Mouse (Mus musculus) testis, postnatal 10 days (tissue): Measurements from ENCODE around the gene Pik3cb.

Experiments
- DNase-seq: peaks from one replicate; pipeline ENCODE4 v3.0.0; 2021; ENCODE audit warnings: low spot score

Gene Pik3cb

DNA sequence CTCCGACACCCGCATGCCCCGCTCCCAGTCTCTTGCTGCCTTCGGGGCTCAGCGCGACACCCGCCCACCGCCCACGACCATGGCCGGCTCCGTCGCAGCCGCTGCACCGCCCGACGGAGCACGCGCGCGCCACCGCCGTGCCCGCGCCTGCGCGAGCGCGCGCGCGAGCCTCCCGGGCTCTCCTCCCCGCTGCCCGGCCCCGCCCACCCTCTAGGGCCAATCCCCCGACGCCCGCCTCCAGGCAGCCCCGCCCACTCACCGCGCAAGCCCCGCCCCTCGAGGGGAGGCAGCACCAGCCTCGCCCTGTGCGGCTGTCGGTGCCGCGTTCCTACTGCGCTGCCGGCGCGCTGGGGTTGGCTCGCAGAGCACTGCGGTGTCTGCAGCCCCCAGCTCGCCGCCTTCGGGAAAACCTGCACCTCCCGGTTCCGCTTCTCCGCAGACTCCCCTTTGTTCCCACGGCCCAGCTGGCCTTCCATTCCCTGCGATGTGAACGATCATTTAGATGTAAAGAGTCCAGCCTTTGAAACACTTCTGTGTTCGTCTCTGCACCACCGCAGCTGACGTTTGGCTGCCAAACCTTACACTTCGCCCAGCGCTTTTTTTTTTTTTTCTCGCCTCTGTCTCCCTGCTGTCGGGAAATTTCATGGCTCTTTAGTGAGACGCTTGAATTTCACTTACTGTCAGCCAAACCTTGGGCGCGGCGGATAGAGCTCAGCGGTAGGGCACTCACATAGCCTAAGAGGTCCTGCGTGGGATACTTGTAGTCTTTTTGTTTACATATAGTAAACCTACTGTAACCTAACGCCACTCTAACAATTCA lies at the start of gene Pik3cb:
Gene Pik3cb (minus strand): TSS at position 559 of the 820 bp plus-strand sequence.
- peak; percentile 100 for DNase-seq

DNA sequence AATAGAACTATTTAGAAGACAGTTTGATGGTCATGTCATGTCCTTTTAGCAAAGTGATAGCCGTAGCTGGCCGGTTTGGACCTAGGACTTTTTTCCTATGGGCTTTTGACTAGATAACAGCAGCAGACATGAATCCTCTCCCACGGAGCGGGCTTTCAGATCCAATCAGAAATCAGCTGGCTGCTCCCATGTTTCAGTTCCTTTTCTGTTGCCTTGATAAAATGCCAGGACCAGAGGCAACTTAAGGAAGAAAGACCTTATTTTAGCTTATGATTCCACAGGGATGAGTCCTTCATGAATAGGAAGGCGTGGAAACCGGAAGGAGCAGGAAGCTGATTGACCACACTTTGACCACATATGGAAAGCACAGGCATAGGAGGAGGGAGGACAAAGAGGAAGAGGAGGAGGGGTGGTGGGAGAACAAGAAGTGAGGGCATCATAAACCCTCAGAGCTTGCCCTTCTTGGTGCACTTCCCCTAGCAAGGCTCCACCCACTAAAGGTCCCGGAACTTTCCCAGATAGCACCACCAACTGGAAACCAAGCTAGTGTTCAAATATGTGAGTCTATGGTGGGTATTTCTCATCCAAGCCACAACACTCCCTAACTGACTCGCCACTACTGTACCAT lies 42.7 kb upstream of the Pik3cb start:
- no peak for DNase-seq

DNA sequence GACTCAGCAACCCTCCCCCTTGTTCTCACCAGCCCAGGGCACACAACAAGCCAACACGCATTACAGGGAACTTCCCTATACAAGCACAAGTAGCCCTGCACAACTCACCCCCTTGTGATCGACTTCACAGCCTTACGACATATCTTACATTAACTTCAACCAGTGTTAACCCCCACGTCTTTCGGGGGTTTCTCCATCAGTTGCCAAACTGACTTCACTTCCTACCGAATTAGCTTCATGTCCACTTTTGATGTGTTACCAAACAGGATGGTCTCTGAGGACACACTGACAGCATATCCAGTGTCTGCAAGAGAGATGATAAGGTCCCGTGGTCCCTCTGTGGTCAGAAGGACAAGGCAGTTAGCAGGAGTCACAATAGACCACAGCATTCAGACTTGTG lies 41.7 kb upstream of the Pik3cb start:
- no peak for DNase-seq

DNA sequence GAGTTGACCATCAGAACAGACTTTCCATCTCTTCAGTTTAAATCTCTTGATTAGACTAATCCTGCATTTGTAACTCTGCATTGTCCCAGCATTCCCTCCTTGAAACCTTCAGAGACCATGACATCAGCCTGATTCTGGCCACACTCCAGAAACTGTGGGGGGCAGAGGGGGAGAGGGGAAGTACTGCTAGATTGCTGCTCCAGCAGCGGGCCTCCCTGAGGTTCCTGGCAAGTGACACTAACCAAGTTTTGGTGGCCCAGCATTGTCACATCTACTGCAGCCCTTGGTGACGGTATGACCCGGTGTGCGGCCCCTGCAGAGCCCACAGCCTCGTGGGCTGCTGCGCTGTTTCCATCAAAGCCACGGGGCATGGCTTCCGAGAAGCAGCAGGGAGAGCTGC lies 39.9 kb upstream of the Pik3cb start:
- DNase-seq = no peak

DNA sequence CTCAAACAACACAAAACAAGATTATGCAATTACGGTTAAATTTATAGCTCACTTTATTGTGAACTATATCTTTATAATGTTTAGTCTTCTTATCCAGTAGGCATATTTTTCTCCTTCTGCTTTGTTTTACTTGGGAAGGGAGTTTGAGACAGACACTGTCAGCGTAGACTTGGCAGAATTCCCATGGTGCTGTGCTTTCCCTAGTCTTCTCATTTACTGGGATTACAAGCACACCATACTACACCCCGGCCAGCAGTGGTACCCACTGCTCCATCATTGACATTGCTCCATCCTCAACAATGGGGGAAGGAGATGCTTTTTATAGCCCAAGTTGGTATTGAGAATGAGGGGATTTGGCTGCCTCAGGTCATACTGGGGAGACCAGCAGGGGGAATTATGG lies 38.3 kb upstream of the Pik3cb start:
- DNase-seq = no peak

DNA sequence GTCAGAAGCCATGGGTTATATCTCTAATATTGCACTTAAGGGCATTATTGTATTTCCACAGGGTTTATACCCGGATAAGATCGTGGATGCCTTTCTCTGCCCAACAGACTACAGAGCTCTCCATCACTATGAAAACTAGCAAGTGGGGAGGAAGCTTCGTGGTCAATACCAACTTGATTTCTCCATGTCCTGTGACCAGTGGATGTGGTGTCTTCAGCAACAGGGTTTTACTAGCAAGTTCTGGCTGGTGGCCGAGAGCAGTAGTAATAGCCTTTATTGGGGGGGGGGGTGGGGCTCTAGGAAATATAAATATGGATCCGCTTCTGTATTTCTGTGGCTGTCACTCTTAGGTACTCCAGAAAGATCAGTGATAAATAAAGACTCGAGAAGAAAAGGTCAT lies 35.4 kb upstream of the Pik3cb start:
- DNase-seq = no peak

DNA sequence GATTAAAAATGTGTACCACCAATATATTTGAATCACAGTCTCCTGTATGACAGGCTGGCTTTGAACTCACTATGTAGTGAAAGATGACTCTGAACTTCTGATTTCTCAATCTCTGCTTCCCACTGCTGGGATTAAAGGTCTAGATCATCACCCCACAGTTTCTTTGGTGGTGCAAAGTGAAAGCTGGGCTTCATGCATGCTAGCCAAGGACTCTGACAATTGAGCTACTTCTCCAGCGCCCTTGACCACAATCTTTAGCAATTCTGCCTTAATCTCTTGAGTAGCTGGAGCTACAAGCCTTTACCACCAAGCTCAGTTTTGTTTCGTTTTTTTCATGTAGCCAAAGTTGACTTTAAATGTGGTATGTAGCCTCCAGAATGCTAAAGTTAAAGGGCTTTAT lies 32.4 kb upstream of the Pik3cb start:
- DNase-seq = no peak

DNA sequence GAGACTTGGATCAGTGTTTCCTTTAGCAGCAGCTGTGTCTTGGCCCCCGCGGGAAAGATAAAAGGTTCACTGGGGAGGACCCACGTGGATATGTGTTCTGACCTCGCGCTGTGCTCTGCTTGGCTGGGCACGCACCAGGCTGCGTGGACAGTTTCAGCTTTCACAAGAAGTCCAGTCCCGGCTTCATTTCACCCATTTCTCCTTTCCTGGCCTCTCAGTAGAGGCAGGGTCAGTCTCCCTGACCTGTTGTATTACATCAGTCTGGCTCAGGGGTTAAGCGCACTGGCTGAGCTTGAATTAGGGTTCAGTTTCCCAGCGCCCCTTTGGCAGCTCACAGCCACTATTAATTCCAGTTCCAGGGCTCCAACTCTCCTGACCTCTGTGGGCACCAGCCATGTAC lies 30.8 kb upstream of the Pik3cb start:
- peak; percentile 45 for DNase-seq

DNA sequence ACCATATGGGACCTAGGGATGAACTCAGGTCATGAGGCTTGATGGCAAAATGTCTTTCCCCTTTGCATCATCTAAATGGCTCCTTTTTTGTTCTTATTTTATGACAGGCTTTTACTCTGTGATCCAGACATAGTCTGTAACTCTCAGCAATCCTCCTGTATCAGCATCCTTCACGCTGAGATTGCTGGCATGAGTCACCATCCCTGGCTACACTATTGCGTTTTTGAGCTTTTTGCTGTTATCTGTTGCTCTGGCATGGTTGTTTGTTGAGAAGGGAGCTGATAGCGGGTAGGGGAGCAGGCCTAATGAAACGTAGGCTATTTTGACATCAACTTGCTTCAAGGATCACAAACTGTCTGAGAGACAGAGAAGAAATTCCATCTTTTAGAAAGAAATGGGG lies 28.6 kb upstream of the Pik3cb start:
- DNase-seq = no peak

DNA sequence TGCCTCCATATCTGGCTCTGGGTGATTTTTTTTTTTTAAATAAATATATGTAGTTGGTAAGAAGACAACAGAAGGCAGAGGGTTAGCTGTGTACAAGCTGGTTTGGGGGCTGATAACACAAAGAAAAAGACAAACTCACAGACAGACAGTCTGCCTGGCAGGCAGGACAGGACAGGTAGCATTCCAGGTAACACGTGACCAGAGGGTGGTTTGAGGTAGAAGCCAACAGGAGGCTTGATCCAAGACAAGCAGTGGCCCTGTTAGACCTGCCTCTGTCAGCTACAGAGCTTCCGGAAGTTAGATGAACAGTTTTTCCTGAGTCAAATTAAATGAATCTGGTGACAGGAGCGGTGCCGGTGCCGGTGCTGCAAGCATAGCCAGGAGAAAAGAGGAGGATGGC lies 26.5 kb upstream of the Pik3cb start:
- DNase-seq = no peak

DNA sequence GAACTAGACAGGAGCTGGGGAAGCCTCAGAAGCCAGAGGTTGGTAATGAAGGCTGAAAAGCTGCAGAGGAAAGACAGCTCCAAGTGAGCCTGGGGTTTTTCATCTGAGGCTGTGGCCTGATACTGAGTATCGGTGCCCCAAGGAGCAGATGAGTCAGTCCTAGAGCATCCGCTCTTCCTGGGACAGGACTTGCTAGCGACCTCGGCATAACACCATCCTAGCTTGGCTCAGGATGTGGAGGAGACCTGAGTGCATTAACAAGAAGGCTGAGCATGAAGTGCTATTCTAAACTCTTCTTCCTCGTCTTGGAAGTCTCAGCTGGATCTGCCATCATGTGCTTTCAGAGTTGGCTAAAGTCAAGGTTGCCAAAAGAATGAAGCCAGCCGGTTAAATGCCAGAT lies 25.5 kb upstream of the Pik3cb start:
- no peak for DNase-seq

DNA sequence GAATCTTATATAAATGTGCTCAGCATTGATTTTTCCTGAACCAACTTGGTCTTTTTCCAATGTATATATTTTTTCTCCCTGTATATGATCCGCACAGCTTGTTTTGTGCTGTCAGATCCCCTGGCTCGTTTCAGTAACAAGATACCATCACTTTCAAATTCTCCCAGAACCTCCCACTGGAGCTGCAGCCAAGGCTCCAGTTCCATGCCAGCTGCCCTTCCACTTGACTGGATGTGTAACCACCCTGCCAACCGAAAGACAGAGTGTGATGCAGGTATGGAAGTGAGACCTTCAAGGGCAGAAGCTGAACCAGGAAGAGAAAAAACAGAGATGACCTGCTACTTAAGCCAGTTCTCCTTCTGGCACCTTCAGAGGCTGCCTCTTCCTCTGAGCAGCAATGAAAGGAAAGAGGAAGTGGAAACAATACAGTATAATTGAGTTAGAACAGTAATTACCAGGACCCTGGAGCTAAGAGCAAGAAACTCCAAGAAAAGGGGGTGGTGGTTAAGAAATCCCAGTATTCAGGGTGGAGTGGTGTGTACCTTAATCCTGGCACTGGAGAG lies 24.3 kb upstream of the Pik3cb start:
- DNase-seq = no peak

DNA sequence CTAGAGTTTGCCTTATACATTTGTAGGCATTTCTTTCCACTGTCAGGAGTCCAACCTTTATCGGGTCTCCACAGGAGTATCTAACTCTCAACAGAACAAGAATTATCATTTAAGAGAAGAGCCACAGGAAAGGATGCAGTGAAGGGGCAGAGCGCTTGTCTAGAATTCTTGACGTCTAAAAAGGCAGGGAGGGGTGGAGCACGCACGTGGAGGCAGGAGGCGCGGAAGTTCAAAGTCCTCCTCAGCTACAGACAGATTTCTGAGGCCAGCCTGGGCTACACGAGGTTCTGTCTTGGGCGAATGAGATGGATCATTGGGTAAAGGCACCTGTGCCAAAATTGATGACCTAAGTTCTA lies 23.7 kb upstream of the Pik3cb start:
- no peak for DNase-seq

DNA sequence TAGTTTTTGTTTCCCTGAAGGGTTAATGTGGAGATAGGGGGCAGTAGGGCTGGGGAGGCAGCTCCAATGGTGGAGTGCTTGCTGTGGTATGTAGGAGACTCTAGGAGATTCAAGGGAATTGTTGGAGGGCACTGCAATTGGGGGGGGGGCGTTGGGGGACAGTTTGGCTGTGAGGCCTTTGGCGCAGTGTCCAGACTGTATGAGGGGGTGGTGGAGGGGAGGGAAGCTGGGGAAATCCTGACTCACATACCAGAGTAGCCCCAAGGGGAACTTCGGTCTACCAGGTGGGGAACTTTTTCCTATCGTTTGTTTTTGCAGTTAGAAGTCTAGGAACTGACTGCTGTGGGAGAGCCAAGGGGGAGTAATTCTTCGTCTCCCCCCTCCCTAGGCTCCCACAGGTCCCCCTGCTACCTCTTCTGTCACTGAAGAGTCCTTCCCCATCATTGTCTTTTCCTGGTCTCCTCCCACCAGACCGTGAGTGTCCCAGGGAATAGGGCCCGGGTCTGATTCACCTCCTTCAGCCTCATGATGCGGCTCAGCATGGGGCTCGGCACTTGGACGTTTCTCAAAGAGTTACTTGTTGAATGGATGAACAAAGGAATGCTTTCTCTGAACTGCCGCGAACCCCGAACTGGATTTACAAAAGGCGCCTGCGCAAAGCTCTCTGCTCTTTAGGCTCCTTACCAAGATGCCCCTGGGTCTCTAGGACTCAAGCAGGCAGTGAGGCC lies 23.2 kb upstream of the Pik3cb start:
- DNase-seq = no peak

DNA sequence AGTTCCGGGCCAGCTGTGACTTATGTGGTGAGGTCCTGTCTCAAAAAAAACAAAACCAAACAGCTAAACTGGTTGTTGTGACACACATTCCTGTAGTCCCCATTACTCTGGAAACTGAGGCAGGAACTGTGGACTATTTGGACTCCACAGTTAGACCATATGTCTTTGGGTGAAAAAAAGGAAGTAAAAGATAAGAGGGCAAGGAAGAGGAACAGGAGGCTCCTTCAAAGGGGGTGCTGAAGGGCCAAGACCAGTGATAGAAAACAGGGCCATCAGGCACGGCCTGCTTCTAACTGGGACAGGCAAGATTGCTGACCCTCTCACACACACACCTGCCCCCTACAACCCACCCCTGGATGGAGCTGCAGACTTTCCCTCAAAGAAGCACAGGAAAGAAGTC lies 22.4 kb upstream of the Pik3cb start:
- DNase-seq = no peak

DNA sequence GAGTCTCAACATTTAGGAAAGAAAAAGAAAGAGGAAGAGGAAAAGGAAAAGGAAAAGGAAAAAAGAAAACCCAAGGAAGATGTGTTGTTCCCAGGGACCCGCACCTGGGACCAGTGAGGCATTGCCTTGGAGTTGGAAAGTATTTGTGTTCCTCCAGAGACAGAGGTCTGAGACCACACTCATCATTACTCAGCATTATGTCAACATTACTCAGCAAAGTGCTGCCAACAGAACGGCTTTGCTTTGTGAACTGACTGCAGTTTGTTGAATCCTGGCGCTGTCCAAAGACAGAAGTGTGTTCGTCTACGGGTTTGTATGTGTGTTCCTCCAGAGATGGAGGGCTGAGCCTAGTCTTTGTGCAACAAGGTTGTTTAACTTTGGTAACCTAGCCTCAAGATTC lies 20.4 kb upstream of the Pik3cb start:
- DNase-seq = no peak

DNA sequence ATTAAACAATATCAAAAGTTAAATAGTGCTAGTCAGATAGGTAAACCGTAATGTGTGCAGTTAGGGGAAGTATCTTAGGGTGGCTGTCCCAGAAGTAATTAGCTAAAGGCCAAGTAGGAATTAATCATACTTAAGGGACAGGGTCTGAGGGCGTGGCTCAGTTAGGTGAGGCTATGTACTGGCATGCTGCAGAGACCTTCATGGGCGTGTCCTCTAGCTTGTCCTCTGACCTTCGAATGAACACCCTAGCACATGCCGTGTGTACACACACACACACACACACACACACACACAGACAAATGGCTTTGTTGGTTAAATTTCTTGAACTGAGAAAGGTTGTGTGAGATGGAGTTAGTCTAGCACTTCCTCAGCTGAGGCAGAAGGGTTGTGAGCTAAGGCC lies 19.5 kb upstream of the Pik3cb start:
- DNase-seq = no peak

DNA sequence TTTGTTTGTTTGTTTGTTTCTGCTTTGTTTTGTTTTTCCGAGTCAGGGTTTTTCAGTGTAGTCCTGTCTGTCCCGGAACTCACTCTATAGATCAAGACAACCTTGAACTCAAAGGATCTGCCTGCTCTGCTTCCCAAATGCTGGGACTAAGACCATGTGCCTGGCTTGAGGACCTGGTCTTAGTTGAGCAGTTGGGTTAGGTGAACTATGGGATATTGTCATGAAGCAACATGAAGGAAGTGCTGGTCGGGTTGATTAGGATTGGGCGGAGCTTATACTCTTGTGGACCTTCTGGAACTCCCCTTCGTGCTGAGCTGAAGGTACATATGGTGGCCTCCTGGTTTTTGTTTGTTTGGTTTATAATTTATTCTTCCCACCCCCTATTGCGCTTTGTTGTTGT lies 18.3 kb upstream of the Pik3cb start:
- DNase-seq = no peak

DNA sequence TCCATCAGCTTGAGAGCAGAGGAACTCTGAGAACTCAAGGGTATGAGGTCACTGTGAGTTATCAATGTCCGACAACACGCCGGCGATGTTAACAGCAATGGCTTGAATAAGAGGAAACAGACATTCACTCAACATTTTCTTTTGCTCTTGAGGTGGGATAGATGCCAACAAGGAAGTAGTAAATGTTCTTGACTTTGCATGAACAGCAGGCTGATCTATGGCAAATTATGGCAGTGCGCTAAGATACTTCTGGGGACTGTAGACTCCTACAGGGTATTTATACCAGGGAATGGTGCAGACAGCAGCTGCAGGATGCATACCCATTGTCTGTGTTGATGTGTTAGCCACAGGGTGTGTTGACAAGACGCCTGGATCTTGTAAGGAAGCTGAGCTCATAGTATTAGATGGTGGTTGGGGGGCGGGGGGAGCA lies 17.8 kb upstream of the Pik3cb start:
- no peak for DNase-seq

DNA sequence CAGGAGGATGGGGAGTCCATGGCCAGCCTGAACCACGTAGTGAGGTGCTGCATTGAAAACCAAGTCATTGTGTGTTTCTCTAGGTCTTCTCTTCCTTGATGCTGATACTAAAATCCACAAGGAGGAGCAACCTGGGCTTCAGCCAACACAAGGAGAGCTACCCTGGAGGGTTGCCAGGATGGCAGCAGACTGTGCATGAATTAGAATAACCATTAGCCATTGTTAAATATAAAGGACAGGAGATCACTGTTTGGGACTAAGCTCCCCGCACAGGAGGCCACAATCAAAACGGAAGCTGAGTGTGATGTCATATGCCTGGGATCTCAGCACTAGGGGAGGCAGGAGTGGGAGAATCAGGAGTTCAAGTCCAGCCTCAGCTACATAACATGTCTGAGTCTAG lies 13.2 kb upstream of the Pik3cb start:
- peak; percentile 65 for DNase-seq

DNA sequence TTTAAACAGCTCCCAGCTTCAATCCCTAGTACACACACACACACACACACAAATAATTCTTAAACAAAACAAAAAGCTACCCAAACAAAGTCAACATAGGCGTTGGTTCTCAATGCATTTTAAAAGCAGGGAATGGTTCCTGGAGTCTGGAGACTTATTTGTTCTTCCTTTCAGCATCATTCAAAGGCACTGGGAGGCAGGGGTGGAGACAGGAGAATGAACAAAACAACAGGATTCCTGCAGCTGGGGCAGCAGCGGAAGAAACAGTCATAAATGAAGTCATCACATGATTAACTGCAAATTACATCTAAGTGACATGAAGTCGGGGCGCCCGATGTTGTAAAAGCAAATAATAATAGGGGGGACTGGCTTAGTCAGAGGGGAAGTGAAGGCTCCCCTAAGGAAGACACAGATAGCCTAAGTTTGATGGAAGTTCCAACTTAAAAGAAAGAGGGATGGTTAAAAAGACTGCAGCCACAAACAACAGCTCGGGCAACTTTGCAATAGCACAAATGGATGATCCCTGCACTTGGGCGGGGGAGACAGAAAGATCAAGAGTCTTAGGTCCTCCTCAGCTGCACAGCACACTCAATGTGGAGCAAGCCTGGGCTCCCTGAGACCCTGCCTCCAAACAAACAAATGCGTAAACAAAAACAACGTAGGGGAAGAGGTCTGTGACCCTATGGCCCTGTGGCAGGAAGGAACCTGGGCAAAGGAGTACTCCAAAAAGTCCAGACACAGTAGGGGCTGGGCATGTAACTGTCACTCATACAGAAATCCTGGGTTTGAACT lies 12.5 kb upstream of the Pik3cb start:
- no peak for DNase-seq
